Mouse (Mus musculus): Measurements from ENCODE around the gene Ndufb3.
"Not testable (repeated sequence)": the region's sequence is repeated elsewhere in the genome, so short reads cannot be mapped to it uniquely, and the experiment has no call there.

The Ndufb3 gene

GRCm38 (mm10) chr1:58617076-58617475, 30.9 kb downstream of the Ndufb3 start:
- DNase-seq (ENCODE audit: low spot score in 2 of 2): no peak

- no peak for DNase-seq (ENCODE audit: low spot score in 2 of 2)
Observed at GRCm38 (mm10) chr1:58617978-58618668, 31.9 kb downstream of the Ndufb3 start.

GRCm38 (mm10) chr1:58618766-58619165, 32.6 kb downstream of the Ndufb3 start:
- no peak for DNase-seq (ENCODE audit: low spot score in 2 of 2)

GRCm38 (mm10) chr1:58621251-58621650, 35.1 kb downstream of the Ndufb3 start:
- no peak for DNase-seq (ENCODE audit: low spot score in 2 of 2)

- DNase-seq (ENCODE audit: low spot score in 2 of 2): no peak
Observed at GRCm38 (mm10) chr1:58621996-58622748, 36.0 kb downstream of the Ndufb3 start.

- DNase-seq (ENCODE audit: low spot score in 2 of 2): not testable (repeated sequence)
Observed at GRCm38 (mm10) chr1:58628847-58629246, 42.7 kb downstream of the Ndufb3 start.

Data from frontal cortex, postnatal 14 days (tissue).